Mouse (Mus musculus) testis, adult 2 months (tissue): ENCODE data around the gene Cpne5. TPM values are rescaled to one million over a fixed set of nuclear protein-coding genes. Genes with fewer than 3 reads are reported as not detected.
"Not testable (repeated sequence)": the region's sequence is repeated elsewhere in the genome, so short reads cannot be mapped to it uniquely, and the experiment has no call there.

ENCODE experiments used
- H3K27ac ChIP-seq: fragments of 200-500 bp; 2 replicates; pipeline ENCODE4 v1.5.1; 2012; ENCODE audit warnings: low read depth, low read length; ENCODE audit not compliant: control insufficient read depth, insufficient read depth
- H3K27me3 ChIP-seq: fragments of 200-500 bp; 2 replicates; pipeline ENCODE4 v1.6.1; 2012; ENCODE audit warnings: mild to moderate bottlenecking, low read length, moderate library complexity; ENCODE audit not compliant: control insufficient read depth, insufficient read depth
- H3K36me3 ChIP-seq: fragments of 200-500 bp; 2 replicates; pipeline ENCODE4 v1.6.1; 2012; ENCODE audit warnings: mild to moderate bottlenecking, low read length; ENCODE audit not compliant: control insufficient read depth, insufficient read depth
- H3K4me1 ChIP-seq: fragments of 200-500 bp; 2 replicates; pipeline ENCODE4 v1.6.1; 2012; ENCODE audit warnings: low read length; ENCODE audit not compliant: control insufficient read depth, insufficient read depth
- H3K4me3 ChIP-seq: fragments of 200-500 bp; 2 replicates; pipeline ENCODE4 v1.5.1; 2012; ENCODE audit warnings: low read depth, mild to moderate bottlenecking, low read length, moderate library complexity, mixed read lengths; ENCODE audit not compliant: control insufficient read depth
- CTCF ChIP-seq: fragments of 200-500 bp; IDR thresholded peaks from 2 replicates; pipeline ENCODE4 v1.5.1; 2012; ENCODE audit warnings: low read depth, mild to moderate bottlenecking, inconsistent platforms, low read length, moderate library complexity; ENCODE audit not compliant: control insufficient read depth, insufficient read depth, insufficient replicate concordance
- POLR2A ChIP-seq: fragments of 200-500 bp; IDR thresholded peaks from 2 replicates; pipeline ENCODE4 v1.6.1; 2012; ENCODE audit warnings: low read depth, mild to moderate bottlenecking, inconsistent platforms, low read length, moderate library complexity; ENCODE audit not compliant: control insufficient read depth
- polyA plus RNA-seq: library from polyadenylated mRNA; depleted of rRNA; stranded (reverse); fragments of >200 nt; gene quantifications from 2 replicates; pipeline ENCODE4 v1.2.3, GENCODE M21; 2012; rRNA removed

The Cpne5 gene
- polyA plus RNA-seq, 1 experiment = 49.1 TPM

DNA sequence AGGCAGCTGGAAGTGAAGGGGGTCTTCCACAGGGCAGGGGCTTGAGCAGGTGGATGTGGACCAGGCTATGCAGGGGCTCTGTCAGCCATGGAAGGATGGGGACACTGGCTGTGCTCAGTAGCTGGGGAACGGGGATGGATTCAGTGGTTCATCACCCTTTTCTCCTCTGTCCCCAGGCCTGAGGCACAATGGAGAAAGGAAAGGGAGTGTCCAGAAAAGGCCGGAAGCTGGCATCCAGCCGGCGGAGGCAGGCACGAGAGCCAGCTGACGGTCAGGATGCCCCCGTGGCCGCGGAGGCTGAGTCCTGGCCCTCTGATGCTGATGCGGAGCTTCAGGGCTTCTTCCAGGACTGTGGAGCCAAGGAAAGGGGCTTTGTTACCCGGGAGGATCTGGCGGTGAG lies 117.3 kb downstream of the Cpne5 start:
- Histone ChIP-seq H3K36me3 (no peaks in the 10 kb centered on the region), H3K4me3 (no peak overlapping the region), H3K27ac (no peak overlapping the region), H3K27me3 (no peaks in the 10 kb centered on the region), H3K4me1 (peaks cover 3% of the 10 kb centered on the region; the same call in 1 of the 2 replicates)
- TF ChIP-seq POLR2A (no peak), CTCF (no peak)

DNA sequence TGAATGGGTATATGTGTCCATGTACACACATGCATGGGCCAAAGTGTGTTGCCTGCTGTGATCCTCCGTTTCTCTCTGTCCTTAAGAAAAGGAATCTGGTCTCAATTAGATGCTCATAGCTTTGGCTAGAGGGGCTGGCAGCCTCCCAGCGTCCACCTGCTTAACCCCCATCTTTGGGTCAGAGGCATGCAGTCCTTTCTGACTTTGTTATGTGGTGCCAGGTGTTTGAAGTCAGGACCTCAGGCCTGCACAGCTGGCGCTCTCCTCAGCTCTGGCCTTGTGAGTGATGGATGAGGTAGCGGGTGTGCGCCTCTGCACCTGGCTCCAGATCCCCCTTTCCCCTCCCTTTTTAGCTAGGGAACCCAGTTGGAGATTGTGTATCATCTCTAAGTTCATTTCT lies 119.9 kb downstream of the Cpne5 start:
- Histone ChIP-seq H3K36me3 (no peaks in the 10 kb centered on the region), H3K4me1 (peaks cover 3% of the 10 kb centered on the region; the same call in 1 of the 2 replicates), H3K27me3 (no peaks in the 10 kb centered on the region), H3K4me3 (no peak overlapping the region), H3K27ac (no peak overlapping the region)
- TF ChIP-seq CTCF (no peak), POLR2A (no peak)

DNA sequence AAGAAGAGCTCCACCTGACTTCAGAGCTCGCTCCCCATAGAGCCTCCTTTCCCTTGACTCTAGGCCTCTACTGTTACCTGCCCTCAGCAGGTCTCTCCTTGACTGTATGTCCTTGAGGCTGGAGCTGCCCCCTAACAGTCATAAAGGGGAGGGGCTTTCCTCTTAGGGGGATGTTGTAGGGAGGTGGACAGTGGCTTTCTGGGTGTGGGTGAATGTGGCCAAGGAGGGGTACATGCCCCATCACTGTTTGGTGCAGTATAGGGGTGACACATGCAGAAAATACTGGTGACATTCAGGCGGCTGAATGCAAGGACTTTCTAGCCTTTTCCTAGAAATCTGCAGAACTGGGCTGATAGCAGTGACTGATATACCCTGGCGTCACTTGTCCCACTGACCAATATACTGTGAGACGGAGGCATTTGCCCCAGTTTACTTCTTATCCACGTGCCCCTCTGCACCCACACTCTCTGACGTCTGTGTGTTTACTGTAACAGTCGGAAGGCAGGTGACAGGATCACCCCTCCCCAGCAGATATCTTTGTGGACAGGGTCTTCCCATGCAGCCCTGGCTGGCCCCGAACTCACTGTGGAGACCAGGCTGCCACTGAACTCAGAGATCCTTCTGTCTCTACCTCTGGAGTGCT lies 120.8 kb downstream of the Cpne5 start:
- Histone ChIP-seq H3K36me3 (no peaks in the 10 kb centered on the region), H3K27me3 (no peaks in the 10 kb centered on the region), H3K4me3 (no peak overlapping the region), H3K27ac (no peak overlapping the region), H3K4me1 (peaks cover 3% of the 10 kb centered on the region; the same call in 1 of the 2 replicates)
- TF ChIP-seq CTCF = no peak
- no peak for TF ChIP-seq POLR2A

DNA sequence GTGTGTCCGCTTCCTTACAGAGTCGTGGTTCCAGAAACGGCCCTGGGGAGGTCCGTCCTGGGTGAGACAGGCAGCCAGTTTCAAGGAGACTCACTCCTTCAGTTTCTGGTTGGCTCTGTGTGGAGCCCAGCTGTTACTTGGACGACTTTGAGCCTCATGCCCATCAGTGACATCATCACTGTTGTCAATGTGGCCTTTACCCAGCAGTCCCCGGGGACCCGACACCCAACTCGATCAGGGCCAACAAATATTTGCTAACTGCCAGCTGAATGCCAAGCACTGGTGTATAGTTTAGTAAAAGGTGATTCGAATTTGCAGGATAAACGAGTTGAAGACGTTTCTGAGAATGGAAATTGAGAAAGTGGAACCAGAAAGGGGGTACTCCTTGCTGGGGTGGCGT lies 121.9 kb downstream of the Cpne5 start:
- TF ChIP-seq POLR2A = no peak
- no peak for TF ChIP-seq CTCF

DNA sequence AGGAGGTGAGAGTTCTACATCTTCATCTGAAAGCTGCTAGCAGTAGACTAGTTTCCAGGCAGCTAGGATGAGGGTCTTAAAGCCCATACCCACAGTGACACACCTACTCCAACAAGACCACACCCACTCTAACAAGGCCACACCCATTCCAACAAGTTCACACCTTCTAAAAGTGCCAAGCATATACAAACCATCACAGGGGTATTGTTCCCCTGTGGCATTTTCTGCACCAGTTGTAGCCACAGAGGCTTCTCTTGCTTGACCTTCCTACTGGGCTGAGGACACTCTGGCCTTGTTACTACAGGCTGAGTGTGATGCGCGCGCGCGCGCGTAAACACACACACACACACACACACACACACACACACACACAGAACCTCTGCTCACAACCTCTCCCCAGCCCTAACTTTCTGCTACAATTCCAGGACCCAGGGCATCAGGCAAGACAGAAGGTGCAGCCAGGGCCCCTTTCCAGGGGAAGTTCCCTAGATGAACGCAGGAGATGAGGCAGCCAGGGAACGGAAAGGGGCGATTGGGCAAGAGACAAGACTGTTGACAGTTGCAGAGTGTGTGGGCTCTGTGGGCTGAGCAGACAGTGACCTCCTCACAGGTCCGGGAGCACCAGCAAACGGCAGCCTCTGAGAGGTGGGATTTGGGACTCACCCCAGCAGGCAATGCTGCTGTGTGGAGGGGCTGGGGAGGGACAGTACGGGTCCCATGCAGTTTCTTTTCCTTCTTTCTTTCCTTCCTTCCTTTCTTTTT lies 124.2 kb downstream of the Cpne5 start, which contains the start of gene Rab44:
Rab44 (plus strand) TSS at position 555 of the 762 bp plus-strand sequence.
- H3K36me3 ChIP-seq = no peaks in the 10 kb centered on the region
- H3K27me3 ChIP-seq = no peaks in the 10 kb centered on the region
- no peak within 1 kb of the TSS for H3K4me3 ChIP-seq
- H3K4me1 ChIP-seq = no peaks in the 10 kb centered on the region
- no peak within 1 kb of the TSS for H3K27ac ChIP-seq
- TF ChIP-seq CTCF (no peak), POLR2A (no peak)

More for the DNA sequence above, 121.9 kb downstream of the Cpne5 start:
- Histone ChIP-seq H3K4me3 (no peak overlapping the region), H3K4me1 (peaks cover 3% of the 10 kb centered on the region; the same call in 1 of the 2 replicates), H3K36me3 (no peaks in the 10 kb centered on the region), H3K27ac (no peak overlapping the region), H3K27me3 (no peaks in the 10 kb centered on the region)

DNA sequence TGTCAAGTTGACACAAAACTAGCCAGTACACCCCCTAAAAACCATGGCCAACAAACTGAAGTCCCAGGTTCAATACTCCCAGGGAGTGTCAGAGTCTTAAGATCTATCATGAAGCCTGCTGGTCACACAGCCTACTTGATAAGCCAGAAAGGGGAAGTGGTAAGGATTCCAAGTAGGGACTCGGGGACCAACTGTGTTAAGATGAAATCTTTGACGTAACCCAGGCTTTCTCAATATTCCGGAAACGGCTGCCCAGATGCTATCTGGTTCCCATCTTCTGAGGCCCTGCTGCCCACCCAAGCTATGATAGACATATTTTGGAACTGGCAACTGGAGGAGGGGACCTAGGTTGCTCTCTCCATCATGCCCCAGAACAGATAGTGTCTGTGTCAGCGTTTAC lies 126.6 kb downstream of the Cpne5 start:
- H3K4me3 ChIP-seq = no peak overlapping the region
- H3K36me3 ChIP-seq = no peaks in the 10 kb centered on the region
- no peak overlapping the region for H3K27ac ChIP-seq
- H3K27me3 ChIP-seq = no peaks in the 10 kb centered on the region
- TF ChIP-seq POLR2A = no peak
- no peak for TF ChIP-seq CTCF
- H3K4me1 ChIP-seq = no peaks in the 10 kb centered on the region

DNA sequence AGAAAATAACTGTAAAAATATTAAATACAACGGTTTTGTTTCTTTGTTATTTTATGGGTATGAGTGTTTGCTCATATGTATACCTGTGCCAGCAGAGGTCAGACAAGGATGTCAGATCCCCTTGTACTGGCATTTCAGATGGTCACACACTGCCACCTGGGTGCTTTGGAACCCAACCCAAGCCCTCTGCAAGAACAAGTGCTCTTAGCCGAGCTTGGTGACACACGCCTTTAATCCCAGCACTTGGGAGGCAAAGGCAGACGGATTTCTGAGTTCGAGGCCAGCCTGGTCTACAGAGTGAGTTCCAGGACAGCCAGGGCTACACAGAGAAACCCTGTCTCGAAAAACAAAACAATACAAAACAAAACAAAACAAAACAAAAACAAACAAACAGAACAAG lies 127.6 kb downstream of the Cpne5 start:
- not testable (repeated sequence) for H3K27ac ChIP-seq, H3K4me3 ChIP-seq, H3K4me1 ChIP-seq, H3K36me3 ChIP-seq, H3K27me3 ChIP-seq

Other genes starting within 250 kb of the Cpne5 start
- 33.9 and 43.7 TPM in 2 replicates for gene Stk38, start 230.2 kb downstream of the Cpne5 start, polyA plus RNA-seq
- 75.4 and 83.4 TPM in 2 replicates for gene Srsf3, start 205.5 kb downstream of the Cpne5 start, polyA plus RNA-seq
- 10.5 and 11.3 TPM in 2 replicates for gene Cdkn1a, start 147.2 kb downstream of the Cpne5 start, polyA plus RNA-seq
- 2.4 TPM in 1 of 2 replicates, not detected in the other for gene Rab44, start 124.0 kb downstream of the Cpne5 start, polyA plus RNA-seq
- gene Ppil1, start 26.0 kb upstream of the Cpne5 start, polyA plus RNA-seq = 12.2 and 13.1 TPM in 2 replicates
- gene BC004004, start 30.6 kb upstream of the Cpne5 start, polyA plus RNA-seq = 42.0 and 42.5 TPM in 2 replicates
- gene Pi16, start 79.5 kb upstream of the Cpne5 start, polyA plus RNA-seq = 4.3 and 5.9 TPM in 2 replicates
- gene Mtch1, start 109.8 kb upstream of the Cpne5 start, polyA plus RNA-seq = 43.5 and 46.5 TPM in 2 replicates
- gene Fgd2, start 122.7 kb upstream of the Cpne5 start, polyA plus RNA-seq = 33.4 and 38.3 TPM in 2 replicates